Mouse (Mus musculus): Measurements from ENCODE around the gene Nav2. TPM values are rescaled to one million over a fixed set of nuclear protein-coding genes. Genes with fewer than 3 reads are reported as not detected.

The Nav2 gene
- total and polyA plus RNA-seq, 3 experiments: under 0.01 TPM; not detected in 2

DNA sequence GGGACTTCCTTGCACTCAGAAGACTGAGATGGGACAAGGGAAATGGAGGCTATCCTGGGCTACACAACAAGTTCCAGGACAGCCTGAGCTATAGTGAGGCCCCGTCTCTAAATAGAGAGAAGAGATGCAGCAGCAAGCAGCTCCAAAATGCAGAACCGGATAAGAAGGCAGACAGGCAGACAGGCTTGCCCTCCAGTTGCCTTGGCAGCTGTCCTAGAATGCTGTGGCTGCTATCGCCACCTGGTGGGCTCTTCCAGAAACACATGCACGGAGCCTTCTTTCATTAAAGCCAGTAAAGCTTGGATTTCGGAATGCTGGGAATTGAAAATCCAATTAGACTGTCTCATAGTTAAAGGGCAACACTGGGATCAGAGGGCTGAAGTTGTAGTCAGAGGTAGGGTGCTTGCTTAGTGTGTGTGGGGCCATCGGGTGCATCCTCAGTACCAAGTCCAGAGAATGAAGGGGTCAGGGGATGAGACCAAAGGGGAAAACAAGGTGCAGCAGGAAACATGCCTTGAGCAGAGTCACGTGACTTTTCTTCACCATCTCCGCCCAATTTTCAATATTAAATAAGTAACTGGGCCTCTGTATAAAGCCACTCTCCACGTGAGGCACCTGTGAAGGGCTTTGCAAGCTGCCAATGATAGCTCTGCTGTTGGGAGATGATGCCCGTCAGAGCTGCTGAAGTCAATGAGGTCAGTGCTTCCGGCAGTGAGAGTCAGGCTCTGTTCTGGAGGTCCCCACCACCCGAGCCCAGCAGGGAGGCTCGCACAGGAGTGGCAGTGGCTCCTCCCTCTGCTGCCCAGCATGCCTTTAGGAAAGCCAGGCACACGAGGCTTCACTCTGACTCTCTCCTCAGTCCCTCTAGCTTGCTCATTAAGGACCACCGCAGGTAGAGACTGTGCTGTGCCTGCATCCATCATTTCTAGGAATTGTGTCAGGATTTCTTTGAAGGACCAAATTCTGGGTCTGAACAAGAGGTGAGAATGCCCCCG is 364.2 kb downstream of the Nav2 start:
- Histone ChIP-seq H3K9me3 (replicated peaks; ENCODE audit: low read length) (no peaks in the 10 kb centered on the region), H3K27ac (ENCODE audit: insufficient read depth, low read depth) (no peak overlapping the region), H3K4me1 (ENCODE audit: control insufficient read depth in 1 of 2, insufficient read depth in 2 of 2) (no peaks in the 10 kb centered on the region), H3K9ac (ENCODE audit: insufficient read depth, low read depth) (no peak overlapping the region), H3K4me3 (replicated peaks in 1 of 3; ENCODE audit: low read depth in 2 of 3, low read length in 2 of 3, poor library complexity in 1 of 3) (no peak overlapping the region), H3K4me2 (ENCODE audit: insufficient read depth, low read depth, poor library complexity, severe bottlenecking) (no peak overlapping the region), H3K79me2 (replicated peaks; ENCODE audit: control insufficient read depth, extremely low read depth, insufficient read depth, poor library complexity, severe bottlenecking) (no peaks in the 10 kb centered on the region), H3K36me3 (replicated peaks in 1 of 2; ENCODE audit: control insufficient read depth in 1 of 2, insufficient read depth in 1 of 2, low read length in 1 of 2) (no peaks in the 10 kb centered on the region), H3K27me3 (replicated peaks) (peaks cover 59% of the 10 kb centered on the region)
- peak; percentile 30 for DNase-seq (ENCODE audit: extremely low read depth)
- dilution Hi-C loops (cut with MboI; ENCODE audit: extremely low pct_ligation_motif_present, extremely low pct_unique_long_range_greater_than_20kb, low sequenced_read_pairs): no loop called here
- in situ Hi-C loops (cut with MboI; ENCODE audit: low pct_ligation_motif_present, low pct_unique_long_range_greater_than_20kb, low sequenced_read_pairs): loop anchor here (10.0 to 25.0 kb wide), 2 partner anchors 148 to 510 kb away; no protein-coding TSS in a partner anchor
- TF ChIP-seq RAD21 (IDR thresholded peaks at IDR 0.05; ENCODE audit: low read depth, low read length) (peak; percentile 61), CTCF (conservative IDR thresholded peaks at IDR 0.05 in 1 of 2, IDR thresholded peaks at IDR 0.05 in 1 of 2; ENCODE audit: low read depth in 2 of 2, low read length in 2 of 2) (peak; percentile 42 to 74; a peak in 3 of 4 replicates), SMC3 (IDR thresholded peaks at IDR 0.05; ENCODE audit: low read depth, low read length) (peak; percentile 75), ZMIZ1 (IDR thresholded peaks at IDR 0.05; ENCODE audit: low read depth, low read length) (no peak), E2F4 (IDR thresholded peaks at IDR 0.05; ENCODE audit: insufficient replicate concordance, low read depth, low read length) (no peak), TCF12 (IDR thresholded peaks at IDR 0.05; ENCODE audit: low read depth, low read length) (no peak), HCFC1 (IDR thresholded peaks at IDR 0.05; ENCODE audit: low read depth, low read length) (no peak)

DNA sequence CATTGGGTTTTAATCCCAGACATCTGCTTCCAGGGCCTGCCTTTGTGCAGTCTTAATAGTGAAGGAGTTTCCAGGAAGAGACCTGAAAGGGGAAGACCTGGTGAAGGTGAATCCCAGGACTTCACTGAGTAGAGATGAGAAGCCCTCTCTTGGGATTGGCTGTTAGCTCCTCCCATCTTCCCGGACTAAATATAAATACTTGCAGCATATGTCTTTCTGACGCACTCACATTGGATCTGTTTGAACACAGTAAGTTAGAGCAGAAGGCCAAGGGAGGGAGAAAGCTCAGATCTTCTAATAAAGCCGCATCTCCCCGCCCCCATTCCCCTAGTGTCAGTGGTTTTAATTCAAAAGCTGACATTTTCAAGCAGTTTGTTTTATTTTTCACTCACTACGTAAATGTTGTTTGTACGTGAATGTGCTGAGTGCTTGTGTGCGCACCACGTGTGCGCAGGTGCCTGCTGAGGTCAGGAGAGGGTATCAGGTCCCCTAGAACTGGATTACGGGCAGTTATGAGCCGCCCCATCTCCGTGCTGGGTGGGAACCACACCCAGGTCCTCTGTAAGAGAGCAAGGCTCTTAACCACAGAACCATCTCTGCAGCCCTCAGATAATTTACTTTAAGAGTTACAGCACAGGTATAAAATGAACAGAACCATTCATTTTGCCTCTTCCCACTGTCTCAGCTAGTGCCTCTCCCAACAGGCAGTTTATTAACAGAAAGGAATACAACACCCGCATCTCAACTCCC is 365.6 kb downstream of the Nav2 start:
- no peak overlapping the region for H3K27ac ChIP-seq (ENCODE audit: insufficient read depth, low read depth)
- TF ChIP-seq POLR2AphosphoS2 (IDR thresholded peaks at IDR 0.05; ENCODE audit: low read depth, low read length) (no peak), MAFK (IDR thresholded peaks at IDR 0.05; ENCODE audit: insufficient replicate concordance, low read length) (no peak), ETS1 (conservative IDR thresholded peaks at IDR 0.05; ENCODE audit: low read depth, low read length) (no peak), USF1 (IDR thresholded peaks at IDR 0.05; ENCODE audit: low read depth, low read length) (no peak), JUND (conservative IDR thresholded peaks at IDR 0.05; ENCODE audit: low read depth, low read length) (no peak), ELF1 (IDR thresholded peaks at IDR 0.05; ENCODE audit: low read depth, low read length) (no peak), RAD21 (IDR thresholded peaks at IDR 0.05; ENCODE audit: low read depth, low read length) (no peak), MEF2A (IDR thresholded peaks at IDR 0.05; ENCODE audit: borderline replicate concordance, low read depth, low read length) (no peak)
- dilution Hi-C loops (cut with MboI; ENCODE audit: extremely low pct_ligation_motif_present, extremely low pct_unique_long_range_greater_than_20kb, low sequenced_read_pairs): no loop called here
- no peaks in the 10 kb centered on the region for H3K9me3 ChIP-seq (replicated peaks; ENCODE audit: low read length)
- no peaks in the 10 kb centered on the region for H3K79me2 ChIP-seq (replicated peaks; ENCODE audit: control insufficient read depth, extremely low read depth, insufficient read depth, poor library complexity, severe bottlenecking)
- in situ Hi-C loops (cut with MboI; ENCODE audit: low pct_ligation_motif_present, low pct_unique_long_range_greater_than_20kb, low sequenced_read_pairs): loop anchor here (10.0 to 25.0 kb wide), 2 partner anchors 149 to 512 kb away; no protein-coding TSS in a partner anchor
- no peak for DNase-seq (ENCODE audit: extremely low read depth)
- no peak overlapping the region for H3K4me2 ChIP-seq (ENCODE audit: insufficient read depth, low read depth, poor library complexity, severe bottlenecking)
- H3K36me3 ChIP-seq (replicated peaks in 1 of 2; ENCODE audit: control insufficient read depth in 1 of 2, insufficient read depth in 1 of 2, low read length in 1 of 2): no peaks in the 10 kb centered on the region
- no peak overlapping the region for H3K4me3 ChIP-seq (replicated peaks in 1 of 3; ENCODE audit: low read depth in 2 of 3, low read length in 2 of 3, poor library complexity in 1 of 3)
- no peak overlapping the region for H3K9ac ChIP-seq (ENCODE audit: insufficient read depth, low read depth)
- H3K4me1 ChIP-seq (ENCODE audit: control insufficient read depth in 1 of 2, insufficient read depth in 2 of 2): no peaks in the 10 kb centered on the region
- peaks cover 52% of the 10 kb centered on the region for H3K27me3 ChIP-seq (replicated peaks)
